Mouse (Mus musculus) right cerebral cortex, postnatal 36 days (tissue): ENCODE results near the gene Ten1.

Experiments
- DNase-seq, 2 experiments: peaks; one replicate each; pipeline ENCODE4 v3.0.0; 2022; ENCODE audit warnings: low spot score in 2 of 2, mixed read lengths in 1 of 2

Ten1 gene

GRCm38 (mm10) chr11:116237742-116238395 lies 39.2 kb downstream of the Ten1 start, which contains the start of gene Evpl:
Gene Evpl (minus strand): TSS chr11:116238077.
- DNase-seq: no peak

GRCm38 (mm10) chr11:116239797-116240196 lies 41.1 kb downstream of the Ten1 start:
- no peak for DNase-seq

GRCm38 (mm10) chr11:116241744-116242235 lies 43.1 kb downstream of the Ten1 start:
- no peak for DNase-seq

- no peak for DNase-seq
These were observed 45.9 kb downstream of the Ten1 start for GRCm38 (mm10) chr11:116244580-116244979.

- DNase-seq: no peak
These were observed 47.0 kb downstream of the Ten1 start for GRCm38 (mm10) chr11:116245616-116246015.

GRCm38 (mm10) chr11:116247502-116248222 lies 49.0 kb downstream of the Ten1 start:
- no peak for DNase-seq

- no peak for DNase-seq
These were observed 52.2 kb downstream of the Ten1 start for GRCm38 (mm10) chr11:116250898-116251297.

- no peak for DNase-seq
These were observed 54.5 kb downstream of the Ten1 start for GRCm38 (mm10) chr11:116253076-116253600.

GRCm38 (mm10) chr11:116254627-116255026 lies 56.0 kb downstream of the Ten1 start:
- no peak for DNase-seq

- DNase-seq: no peak
These were observed 56.7 kb downstream of the Ten1 start for GRCm38 (mm10) chr11:116255090-116255981.

- DNase-seq: no peak
These were observed 57.5 kb downstream of the Ten1 start for GRCm38 (mm10) chr11:116255982-116256675.

- no peak for DNase-seq
These were observed 60.8 kb downstream of the Ten1 start for GRCm38 (mm10) chr11:116259461-116259860.

- DNase-seq: no peak
These were observed 61.6 kb downstream of the Ten1 start for GRCm38 (mm10) chr11:116260259-116260658.
